41 mouse cellular contexts compared by ENCODE assay signal in the genomic region with DNA sequence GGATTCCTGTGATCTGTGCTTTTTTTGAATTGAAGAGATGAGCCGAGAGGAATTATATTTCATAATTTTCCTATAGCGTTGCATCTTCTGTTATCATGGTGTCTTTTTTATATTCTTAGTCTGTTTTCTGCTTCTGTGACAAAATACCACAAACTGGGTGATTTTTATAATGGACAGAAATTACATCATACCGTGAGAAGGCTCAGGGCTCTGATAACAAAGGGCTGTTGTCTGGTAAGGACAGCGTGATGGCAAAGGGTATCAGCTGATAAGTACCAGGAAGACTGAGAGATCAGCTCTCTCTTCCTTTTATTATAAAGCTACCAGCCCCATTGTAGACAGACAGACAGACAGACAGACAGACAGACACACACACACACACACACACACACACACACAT. TPM values are rescaled to one million over a fixed set of nuclear protein-coding genes. Genes with fewer than 3 reads are reported as not detected.
"Had no signal": no experiment of that assay in that cellular context is flagged by ENCODE, and none has a peak within 500 bp of the region (broad histone marks: within the 10 kb centered on the region; RNA-seq: fewer than 3 reads in every experiment).

No protein-coding gene starts in this region.

- H3K9ac ChIP-seq: heart, embryonic 12.5 days; heart, embryonic 13.5 days; heart, embryonic 15.5 days; hindbrain, embryonic 12.5 days; hindbrain, embryonic 13.5 days; hindbrain, embryonic 14.5 days; hindbrain, embryonic 15.5 days; intestine, embryonic 15.5 days; kidney, embryonic 15.5 days had no signal

- H3K9me3 ChIP-seq: heart, embryonic 12.5 days; heart, embryonic 13.5 days; heart, embryonic 15.5 days; hindbrain, embryonic 10.5 days; hindbrain, embryonic 12.5 days; hindbrain, embryonic 13.5 days; hindbrain, embryonic 15.5 days; intestine, embryonic 15.5 days; kidney, embryonic 15.5 days had no signal

- DNase-seq: heart, postnatal 10 days; heart, postnatal 14 days; heart, postnatal 36 days; heart, postnatal 4 days; kidney, adult 11 months; kidney, adult 18-20 months; kidney, adult 2 months; kidney, adult 8-10 months; kidney, adult 9 months; kidney, postnatal 10 days; kidney, postnatal 14 days; kidney, postnatal 36 days; kidney, postnatal 4 days; layer of hippocampus, adult 9-11 months; layer of hippocampus, postnatal 36 days had no signal

- H3K36me3 ChIP-seq: heart, embryonic 12.5 days; heart, embryonic 13.5 days; heart, embryonic 15.5 days; hindbrain, embryonic 10.5 days; hindbrain, embryonic 12.5 days; hindbrain, embryonic 13.5 days; hindbrain, embryonic 15.5 days; intestine, embryonic 15.5 days; kidney, embryonic 15.5 days had no signal

- H3K27ac ChIP-seq: heart, embryonic 13.5 days; heart, embryonic 15.5 days; hindbrain, embryonic 10.5 days; hindbrain, embryonic 12.5 days; intestine, embryonic 15.5 days; kidney, embryonic 15.5 days; kidney, postnatal 0 days; left cerebral cortex, adult 2 months had no signal

- ATAC-seq: hindbrain, embryonic 16.5 days; hindbrain, postnatal 0 days; inflammation-experienced regulatory T-cells, adult 6 months; intestine, embryonic 15.5 days; intestine, embryonic 16.5 days; intestine, postnatal 0 days had no signal

- H3K4me2 ChIP-seq: heart, embryonic 11.5 days; heart, embryonic 12.5 days; heart, embryonic 13.5 days; heart, embryonic 15.5 days; hindbrain, embryonic 12.5 days; hindbrain, embryonic 13.5 days; hindbrain, embryonic 14.5 days; hindbrain, embryonic 15.5 days; intestine, embryonic 15.5 days; kidney, embryonic 15.5 days had no signal

- H3K4me3 ChIP-seq: heart, embryonic 12.5 days; heart, embryonic 13.5 days; heart, embryonic 15.5 days; hindbrain, embryonic 10.5 days; hindbrain, embryonic 12.5 days; hindbrain, embryonic 13.5 days; hindbrain, embryonic 15.5 days; intestine, embryonic 15.5 days; kidney, embryonic 15.5 days; layer of hippocampus, adult 2 months; left cerebral cortex, adult 2 months had no signal

- H3K27me3 ChIP-seq: hindbrain, embryonic 15.5 days; intestine, embryonic 15.5 days; kidney, embryonic 15.5 days had no signal

RNA-seq across cellular contexts. Expression of a gene that starts 54.8 kb away (rescaled TPM):
- total RNA-seq: heart, postnatal 10 days; heart, postnatal 25 days; heart, postnatal 36 days; heart, postnatal 4 days; hematopoietic stem cell, adult 5-6 weeks; hindbrain, postnatal 0 days had no signal
- polyA plus RNA-seq: heart, embryonic 11.5 days; heart, embryonic 12.5 days; heart, embryonic 13.5 days; heart, embryonic 14.5 days; heart, embryonic 16.5 days; heart, postnatal 0 days; inflammation-experienced regulatory T-cells, adult 6 months; intestine, embryonic 16.5 days; kidney, embryonic 14.5 days; large intestine, adult 2 months had no signal
